Mouse (Mus musculus) induced T-regulatory cell, adult 2 months (primary cell): Measurements from ENCODE around the gene Ston2.
"Not testable (repeated sequence)": the region's sequence is repeated elsewhere in the genome, so short reads cannot be mapped to it uniquely, and the experiment has no call there.

ENCODE experiments used
- DNase-seq: peaks from one replicate; pipeline ENCODE4 v3.0.0-alpha.2; 2012; ENCODE audit warnings: low read depth

Gene Ston2

GRCm38 (mm10) chr12:91749543-91750184, 38.5 kb downstream of the Ston2 start:
- DNase-seq = no peak

- DNase-seq = no peak
Measured at GRCm38 (mm10) chr12:91748241-91748865, 39.8 kb downstream of the Ston2 start.

GRCm38 (mm10) chr12:91746839-91747238, 41.3 kb downstream of the Ston2 start:
- DNase-seq = not testable (repeated sequence)

- no peak for DNase-seq
Measured at GRCm38 (mm10) chr12:91745758-91746290, 42.4 kb downstream of the Ston2 start.

DNA sequence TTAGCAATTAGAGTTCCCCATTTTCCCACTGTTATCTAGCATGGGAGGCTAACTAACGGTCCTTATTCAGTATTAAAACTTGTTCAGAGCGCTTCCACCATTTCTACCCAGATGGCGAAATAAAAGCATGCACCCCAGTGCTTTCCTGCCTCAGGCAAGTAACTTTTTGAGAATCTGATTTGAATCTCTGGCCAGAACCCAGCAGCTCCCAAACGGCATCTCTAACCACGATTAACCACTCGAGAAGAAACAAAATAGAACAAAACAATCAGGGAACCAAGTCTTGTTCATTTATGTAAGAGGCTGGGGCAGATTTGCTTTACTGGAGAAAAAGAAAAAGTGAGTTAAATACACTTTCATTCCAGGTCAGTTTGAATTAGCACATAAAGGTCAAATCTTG, 44.1 kb downstream of the Ston2 start:
- no peak for DNase-seq

DNA sequence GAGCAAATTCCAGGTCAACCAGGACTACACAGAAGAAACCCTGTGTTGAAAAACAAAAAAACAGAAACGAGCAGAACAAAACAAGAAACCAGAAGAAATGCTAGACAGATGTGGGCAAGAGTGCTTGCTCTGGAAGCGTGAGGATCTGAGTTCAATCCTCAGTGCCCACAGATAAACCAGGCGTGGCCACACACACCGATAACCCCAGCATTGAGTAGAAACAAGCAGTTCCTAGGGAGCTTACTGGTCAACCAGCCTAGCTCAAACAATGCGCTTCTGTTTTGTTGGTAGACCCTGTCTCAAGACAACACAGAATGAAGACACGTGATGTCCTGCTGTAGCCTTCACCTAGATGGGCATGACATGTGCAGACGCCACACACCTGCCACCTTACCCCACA, 45.3 kb downstream of the Ston2 start:
- no peak for DNase-seq

GRCm38 (mm10) chr12:91738381-91738780, 49.8 kb downstream of the Ston2 start:
- DNase-seq = no peak

DNA sequence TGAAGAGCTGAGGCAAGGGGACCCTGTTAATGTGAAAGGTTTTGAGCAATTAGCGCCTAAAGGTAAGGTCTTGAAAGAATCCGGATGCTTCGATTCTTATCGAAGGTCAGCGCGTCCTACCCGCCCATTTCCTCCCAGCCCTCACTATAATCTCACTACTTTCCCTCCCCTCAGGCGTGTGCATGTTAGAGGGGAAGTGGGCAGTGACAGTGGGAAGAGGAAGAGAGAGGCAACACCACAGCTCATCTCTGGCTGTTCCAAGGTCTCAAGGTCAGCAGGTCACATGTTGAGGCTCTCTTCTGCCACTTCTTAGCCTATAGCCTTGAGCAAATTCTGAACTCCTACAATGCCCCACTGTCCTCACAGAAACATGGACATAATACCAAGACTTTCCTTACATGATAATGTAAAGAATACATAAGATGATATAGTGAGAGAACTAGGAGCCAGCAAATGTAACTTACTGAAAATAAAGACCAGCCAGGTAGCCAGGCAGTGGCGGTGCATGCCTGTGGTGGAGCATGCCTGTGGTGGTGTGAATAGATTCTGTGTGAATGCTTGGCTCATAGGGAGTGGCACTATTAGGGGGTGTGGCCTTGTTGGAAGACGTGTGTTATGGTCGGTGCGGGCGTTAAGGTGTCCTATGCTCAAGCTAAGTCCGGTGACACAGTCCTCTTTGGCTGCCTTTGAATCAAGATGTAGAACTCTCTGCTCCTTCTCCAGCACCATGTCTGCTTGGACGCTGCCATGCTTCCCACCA, 51.8 kb downstream of the Ston2 start:
- peak; percentile 44 for DNase-seq

DNA sequence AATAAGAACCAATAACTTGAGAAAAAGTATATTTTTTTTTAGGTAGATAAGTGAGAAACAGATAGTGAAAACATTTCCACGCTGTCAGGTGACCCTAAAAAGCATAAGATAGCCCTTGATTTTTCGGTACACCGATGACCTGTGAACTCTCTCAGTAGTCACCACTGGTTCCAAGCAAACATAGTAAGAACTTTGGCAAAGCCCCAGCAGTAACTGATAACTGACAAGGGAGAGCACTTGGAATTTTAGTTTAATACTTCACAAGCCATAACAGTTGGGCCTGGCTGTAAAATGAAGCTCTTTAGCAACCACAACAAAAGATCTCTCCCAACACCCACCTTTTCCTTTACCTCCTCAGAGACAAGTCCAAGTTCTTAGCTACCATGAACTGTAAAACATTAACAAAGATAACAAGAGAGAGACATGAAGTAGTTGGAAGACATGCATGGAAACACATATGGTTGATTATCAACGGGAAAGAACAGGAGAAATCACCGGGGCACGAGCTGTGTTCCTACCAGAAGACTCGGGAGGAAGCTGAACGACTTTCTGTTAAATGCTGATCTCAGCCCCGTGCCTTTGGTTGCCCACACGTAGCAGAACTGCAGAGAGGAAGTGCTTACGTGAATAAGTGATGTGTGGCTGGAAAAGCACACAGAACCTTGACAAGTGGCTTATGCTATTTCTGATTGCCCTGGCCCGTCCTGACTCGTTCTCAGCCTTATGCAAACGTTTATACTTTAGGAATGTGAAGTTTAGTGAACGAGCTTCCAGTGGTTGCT, 53.8 kb downstream of the Ston2 start:
- DNase-seq = peak; percentile 73

DNA sequence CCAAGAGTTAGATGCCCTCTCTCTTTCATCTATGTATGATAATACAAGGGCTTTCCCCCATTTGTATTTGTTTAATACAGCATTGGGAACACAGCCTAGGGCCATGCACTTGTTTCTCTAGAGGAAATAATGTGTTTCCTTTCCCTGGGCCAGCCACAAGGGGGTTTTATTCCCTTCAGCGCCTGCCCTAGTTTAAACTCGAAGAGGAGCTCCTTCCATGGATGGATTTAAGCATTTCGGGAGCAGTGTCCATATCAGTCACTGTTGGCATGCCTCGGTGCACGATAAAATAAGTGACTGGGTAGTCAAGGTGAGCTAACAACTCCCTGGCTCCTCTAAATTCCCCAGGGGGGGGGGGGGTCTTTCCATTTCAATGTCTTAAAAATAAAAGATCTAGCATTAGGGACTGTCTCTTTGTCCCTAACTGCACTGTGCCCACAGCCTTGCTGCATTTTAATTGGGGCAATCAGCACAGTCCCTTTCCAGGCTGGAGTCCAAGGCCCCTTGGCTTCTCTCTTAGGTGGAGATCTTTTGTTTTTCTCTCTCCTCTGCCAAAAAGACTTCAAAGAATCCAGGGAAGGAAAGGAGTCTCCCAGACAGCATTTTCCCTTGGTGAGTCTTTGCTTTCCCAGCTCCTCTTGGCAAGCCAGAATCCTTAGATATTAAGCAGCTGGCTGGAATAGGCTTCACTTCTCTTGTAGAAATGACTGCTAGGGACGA, 55.3 kb downstream of the Ston2 start:
- DNase-seq = no peak

- no peak for DNase-seq
Measured at GRCm38 (mm10) chr12:91726202-91726601, 62.0 kb downstream of the Ston2 start.

DNA sequence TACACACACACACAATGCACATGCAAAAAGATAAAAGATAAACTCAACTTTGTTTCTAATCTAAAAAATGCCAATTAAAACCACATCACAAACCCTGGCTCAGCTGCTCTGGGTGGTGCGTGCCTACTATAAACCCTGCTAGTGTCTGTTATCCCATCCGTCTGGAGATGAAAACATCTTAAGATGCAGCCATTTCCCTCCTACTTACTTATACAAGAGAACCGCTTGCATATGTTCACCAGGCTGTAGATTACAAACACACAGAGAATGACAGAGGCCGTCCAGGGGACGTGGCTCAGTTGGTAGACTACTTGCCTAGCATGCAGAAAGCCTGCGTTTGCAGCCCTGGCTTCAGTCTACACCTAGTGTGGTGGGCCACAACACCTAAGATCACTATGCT, 64.3 kb downstream of the Ston2 start:
- no peak for DNase-seq

GRCm38 (mm10) chr12:91719134-91719533, 69.1 kb downstream of the Ston2 start:
- DNase-seq = no peak

GRCm38 (mm10) chr12:91715686-91716085, 72.5 kb downstream of the Ston2 start:
- DNase-seq = no peak

- no peak for DNase-seq
Measured at GRCm38 (mm10) chr12:91713358-91713757, 74.8 kb downstream of the Ston2 start.

DNA sequence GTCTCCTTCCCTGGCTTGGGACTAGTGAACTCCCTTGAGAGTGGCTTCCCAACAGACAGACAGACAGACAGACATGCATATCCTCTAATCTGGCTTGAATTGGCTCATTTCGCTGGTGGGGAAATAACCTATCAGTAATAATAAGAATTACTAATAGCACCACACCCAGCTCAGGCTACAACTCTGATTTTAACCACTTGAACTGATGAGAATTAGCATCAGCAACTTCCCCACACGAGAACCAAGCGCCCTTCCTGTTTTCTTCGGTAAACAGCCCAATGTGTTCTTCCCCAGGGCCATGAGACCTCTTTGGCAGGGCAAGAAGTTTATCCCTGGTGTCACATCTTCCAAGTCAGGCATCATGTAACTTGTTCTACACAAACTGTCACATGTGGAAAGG, 76.5 kb downstream of the Ston2 start:
- DNase-seq = no peak

- DNase-seq = no peak
Measured at GRCm38 (mm10) chr12:91710876-91711275, 77.3 kb downstream of the Ston2 start.

DNA sequence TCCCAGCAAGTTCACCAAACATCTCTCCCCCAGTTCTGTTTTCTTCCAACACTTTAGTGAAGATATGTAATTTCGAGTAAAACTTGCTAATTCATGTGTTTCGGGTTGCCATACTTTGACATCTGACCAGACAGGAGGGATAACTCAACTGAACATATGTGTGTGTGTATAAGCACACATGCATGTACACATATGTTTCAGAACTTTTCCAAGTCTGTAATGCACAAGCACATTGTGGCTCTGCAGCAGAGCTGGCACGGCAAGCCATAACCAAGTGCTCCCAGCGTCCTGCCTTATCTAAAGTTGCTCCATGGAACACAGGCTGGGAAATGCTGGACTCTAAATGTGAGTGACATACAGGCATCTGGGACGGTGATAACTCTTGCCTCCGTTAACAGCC, 78.6 kb downstream of the Ston2 start:
- no peak for DNase-seq

- no peak for DNase-seq
Measured at GRCm38 (mm10) chr12:91709232-91709631, 79.0 kb downstream of the Ston2 start.

DNA sequence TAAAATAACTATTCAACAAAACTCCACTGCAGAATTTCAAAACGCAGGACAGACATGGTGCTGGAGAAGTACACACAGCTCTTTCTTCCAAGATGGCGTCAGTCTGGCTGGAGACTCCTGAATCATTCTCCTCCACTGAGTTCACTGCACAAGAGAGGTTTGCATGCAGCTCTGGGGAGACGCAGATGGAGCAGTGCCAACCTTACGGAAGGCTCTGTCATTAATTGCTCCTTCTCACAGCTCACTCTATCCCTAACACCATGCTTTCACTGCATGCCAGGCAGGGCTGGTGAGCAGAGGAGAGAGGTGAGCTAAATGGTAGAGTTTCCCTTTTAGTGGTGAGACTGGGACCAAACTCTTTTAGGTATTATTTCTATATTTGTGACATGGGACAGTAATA, 80.4 kb downstream of the Ston2 start:
- no peak for DNase-seq

DNA sequence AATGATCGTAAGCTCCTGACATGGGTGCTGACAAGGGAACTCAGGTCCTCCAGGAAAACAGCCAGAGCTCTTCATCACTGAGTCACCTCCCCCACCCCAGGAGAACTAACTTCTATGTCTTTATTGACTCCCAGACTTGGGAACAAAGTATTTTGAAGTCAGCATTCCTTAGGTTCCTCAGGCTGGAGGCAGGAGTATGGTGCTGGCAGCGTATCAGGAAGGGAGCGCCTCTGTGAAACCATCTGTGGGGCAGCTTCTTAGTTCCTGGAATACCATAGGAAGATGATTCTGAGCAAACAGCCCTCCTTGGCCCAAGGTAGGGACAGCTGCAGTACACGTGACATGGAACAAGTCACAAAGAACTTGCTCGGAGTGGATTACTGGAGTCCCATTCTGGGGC, 84.7 kb downstream of the Ston2 start:
- DNase-seq = no peak

GRCm38 (mm10) chr12:91702829-91703228, 85.4 kb downstream of the Ston2 start:
- DNase-seq = no peak
